Mouse (Mus musculus) Muller cell, postnatal 12 days (primary cell): ENCODE measurements around the gene Amz2.
"Not testable (repeated sequence)": the region's sequence is repeated elsewhere in the genome, so short reads cannot be mapped to it uniquely, and the experiment has no call there.

Experiments
- DNase-seq: peaks from one replicate; pipeline ENCODE4 v3.0.0-alpha.2; 2015; ENCODE audit errors: inconsistent ontology term

Amz2 gene

DNA sequence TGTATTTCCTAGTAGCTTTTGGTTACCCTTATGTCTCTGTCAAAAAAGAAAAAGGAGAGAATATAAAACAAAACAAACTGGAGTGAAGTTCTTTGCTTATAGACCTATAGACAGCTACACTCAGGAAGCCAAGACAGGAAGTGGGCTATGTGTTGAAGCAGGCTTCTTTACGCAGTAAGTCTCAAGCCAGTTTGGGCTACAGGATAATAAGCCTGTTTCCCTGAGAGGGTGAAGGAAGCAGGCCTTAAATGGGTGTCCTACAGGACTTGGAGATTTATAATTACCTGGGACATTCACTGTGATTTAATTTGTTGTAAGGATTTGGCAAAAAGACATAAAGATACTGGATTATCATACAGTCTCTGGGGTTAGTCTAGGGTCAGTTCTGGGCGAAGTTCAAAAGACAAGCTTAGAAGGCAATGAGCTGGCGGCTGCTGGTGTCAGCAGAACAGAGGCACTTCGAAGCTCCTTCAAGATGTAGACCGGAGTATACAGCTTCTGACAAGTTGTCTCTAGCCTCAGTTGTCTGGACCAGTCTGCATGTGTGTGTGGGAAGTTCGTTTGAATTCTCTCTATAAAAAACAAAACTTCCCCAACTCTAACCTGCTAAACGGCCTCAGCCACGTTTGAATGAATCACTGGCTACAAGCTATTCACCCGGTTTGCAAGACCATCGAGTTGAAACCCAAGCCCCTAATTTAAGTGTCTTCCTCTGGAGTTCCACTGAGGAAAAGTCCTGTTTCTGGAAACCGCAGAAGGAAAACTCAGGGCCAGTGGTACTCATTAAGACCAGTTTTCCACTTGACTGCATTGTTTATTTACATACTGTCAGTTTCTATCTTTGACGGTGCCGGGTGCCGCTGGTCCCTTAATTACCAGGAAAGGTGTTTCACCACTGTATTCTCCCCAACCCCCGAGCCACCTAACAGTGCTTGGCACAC lies 45.4 kb downstream of the Amz2 start:
- peak; percentile 72 for DNase-seq

DNA sequence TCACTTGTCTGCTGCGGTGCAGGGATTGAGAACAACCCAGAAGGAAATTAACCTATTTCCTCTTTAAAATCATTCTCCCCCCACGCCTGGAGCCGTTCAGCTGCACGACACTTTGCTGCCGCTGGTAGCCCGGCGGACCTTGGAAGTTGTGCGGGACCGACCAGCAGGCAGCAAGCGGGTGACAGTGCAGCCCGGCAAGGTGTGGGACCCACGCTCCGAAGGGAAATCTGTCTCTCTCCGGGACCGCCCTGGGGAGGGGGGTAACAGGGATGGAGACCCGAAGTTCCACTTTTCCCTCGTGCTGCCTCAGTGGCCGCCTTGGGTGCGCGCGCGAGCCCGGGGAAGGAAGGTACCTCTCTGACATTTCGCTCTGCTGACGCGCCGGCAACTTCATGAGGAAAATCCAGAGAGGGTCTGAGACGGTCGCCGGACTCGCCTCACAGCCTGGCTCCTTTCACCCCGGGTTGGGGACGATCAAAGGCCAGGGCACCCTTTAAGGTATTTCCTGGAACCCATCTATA lies 46.5 kb downstream of the Amz2 start:
- peak; percentile 56 for DNase-seq

DNA sequence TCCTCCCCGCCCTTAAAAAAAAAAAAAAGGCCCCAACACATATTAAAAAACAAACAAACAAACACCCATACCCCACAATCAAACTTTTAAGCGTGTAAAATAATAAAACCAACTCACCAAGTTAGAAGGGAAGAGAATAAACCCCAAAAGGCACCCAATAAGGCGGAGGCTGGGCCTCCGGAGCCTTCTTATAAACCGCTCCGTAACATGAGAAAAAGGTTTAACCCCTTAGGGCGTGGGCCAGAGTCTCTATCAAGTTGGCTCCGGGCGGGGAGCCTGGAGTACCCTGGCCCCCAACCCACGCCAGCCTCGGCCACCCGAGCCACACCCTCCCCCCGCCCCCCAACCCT lies 47.0 kb downstream of the Amz2 start:
- DNase-seq: no peak

DNA sequence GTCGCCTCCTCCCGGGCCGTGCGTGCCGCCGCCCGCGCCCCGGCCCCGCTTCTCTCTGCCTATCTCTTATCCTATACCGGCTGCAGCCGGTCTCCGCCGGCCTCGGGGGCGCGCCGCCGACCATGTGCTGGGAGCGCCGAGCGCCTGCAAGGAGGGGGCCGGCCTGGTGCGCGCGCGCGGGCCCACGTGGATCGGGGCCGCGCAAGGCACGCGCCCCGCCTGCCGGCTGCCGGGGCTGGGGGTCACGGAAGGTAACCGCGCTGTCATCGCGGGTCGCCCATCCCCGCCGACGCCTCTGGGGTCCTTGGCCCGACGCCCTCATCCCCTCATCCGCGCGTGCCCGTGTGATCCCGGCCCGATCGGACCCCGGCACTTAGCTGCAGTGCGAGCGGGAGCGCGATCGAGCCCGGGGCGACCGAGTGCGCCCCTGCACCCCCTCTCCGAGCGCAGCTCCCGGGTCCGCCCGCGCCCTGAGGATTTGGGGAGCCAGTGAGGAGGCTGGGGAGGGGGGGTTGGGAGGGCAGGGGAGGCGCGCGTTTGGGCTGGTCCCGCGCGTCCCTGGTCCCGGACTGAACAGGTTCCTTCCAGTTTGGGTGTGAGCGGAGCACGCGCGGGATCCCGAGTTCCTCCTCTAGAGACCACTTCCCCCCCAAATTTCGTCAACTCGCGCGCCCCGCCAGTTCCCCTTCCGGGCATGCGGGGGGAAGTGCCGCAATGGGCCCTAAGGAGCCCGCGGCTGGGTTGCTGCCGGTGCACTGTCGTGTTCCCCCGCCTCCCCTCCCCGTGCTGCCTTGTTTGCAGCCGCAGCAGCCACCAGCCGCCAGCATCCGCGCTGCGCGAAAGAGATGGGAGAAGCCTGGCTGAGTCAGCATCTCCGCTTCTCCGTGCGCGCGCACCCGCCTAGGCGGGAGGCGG lies 47.7 kb downstream of the Amz2 start, which contains the start of the genes Arsg and Slc16a6:
TSS of gene Arsg (plus strand) at position 204 of the 915 bp plus-strand sequence.
TSS of gene Slc16a6 (minus strand) at position 428 of the 915 bp plus-strand sequence.
- peak; percentile 94 for DNase-seq

DNA sequence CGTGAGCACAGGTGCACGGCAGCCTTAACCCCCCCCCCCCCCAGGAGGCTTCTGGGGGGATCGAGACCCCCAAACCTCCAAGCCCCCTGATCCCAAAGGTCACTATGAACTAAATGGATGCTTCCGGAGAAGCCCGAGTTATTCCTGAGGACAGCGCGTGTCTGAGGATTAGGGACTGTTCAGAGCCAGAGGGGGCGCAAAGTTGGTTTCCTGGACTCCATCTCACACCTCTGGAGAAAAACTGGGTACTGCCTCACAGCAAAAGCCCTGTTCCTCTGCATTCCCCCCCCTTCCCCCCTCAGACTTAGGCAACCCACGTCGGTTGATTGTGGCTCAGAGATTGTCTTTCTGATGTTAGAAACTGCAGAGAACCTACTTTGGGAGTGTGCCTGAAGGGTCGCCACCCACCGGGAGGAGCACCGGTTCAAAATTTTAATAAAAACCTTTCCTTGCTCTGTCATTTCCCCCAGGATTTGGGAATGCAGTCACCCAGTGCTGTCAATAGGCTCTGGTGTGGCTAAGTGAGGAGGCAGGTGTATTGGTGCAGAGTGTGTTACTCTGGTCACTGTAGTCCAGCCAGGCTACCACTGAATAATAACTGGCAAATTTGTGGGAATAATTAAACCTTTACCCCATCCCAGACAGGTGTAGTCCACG lies 48.5 kb downstream of the Amz2 start:
- DNase-seq: no peak

DNA sequence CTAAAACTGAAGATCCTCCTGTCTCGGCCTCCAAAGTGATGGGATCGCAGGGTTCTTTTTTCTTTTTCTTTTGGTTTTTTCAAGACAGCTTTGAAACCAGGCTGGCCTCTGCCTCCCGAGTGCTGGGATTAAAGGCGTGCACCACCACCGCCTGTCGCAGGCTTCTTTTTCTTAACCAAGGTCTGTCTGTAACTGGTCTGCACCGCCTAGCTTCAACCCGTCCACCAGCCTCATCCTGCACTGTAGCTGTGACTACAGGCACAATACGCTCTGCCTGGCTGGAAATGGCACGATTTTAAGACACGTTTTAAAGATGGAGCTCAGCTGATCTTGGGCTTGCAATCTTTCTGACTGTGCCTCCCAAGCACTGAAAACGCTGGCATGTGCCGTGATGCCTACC lies 49.1 kb downstream of the Amz2 start:
- DNase-seq: no peak

DNA sequence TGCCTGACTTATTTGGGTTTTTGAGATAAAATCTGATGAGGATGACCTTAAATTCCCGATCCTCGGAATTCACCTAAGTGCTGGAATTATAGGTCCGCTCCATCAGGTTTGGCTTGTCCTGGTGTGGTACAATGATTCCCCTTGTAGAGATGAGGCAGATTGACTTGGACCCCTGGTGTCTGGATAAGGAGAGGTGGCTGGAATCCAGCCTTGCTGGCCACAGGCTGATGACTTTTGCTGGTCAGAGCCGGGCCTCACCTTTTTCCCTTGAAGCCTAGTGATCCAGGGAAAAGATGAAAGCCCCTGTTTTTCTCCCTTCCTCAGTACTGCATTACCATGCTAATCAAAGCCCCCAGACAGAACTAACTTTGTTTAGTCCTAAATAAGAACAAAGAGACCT lies 50.0 kb downstream of the Amz2 start:
- no peak for DNase-seq

DNA sequence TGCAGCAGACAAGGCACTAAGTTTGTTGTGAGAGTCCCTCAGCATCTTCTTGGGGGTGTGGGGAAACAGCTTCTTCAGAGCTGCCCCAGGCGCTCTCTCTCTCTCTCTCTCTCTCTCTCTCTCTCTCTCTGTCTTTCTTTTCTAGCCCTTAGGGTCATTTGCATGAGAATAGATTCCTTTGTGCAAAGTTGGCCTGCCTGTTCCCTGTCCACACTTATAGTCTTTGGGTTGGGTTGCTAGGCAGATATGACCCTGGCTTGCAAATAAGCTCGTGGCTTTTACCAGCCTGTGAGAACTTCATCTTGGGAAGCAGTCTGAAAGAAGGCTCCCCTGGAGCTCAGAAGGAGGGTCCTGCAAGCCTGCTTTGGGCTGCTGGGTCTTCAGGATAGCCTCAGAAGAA lies 50.5 kb downstream of the Amz2 start:
- DNase-seq: peak; percentile 25

DNA sequence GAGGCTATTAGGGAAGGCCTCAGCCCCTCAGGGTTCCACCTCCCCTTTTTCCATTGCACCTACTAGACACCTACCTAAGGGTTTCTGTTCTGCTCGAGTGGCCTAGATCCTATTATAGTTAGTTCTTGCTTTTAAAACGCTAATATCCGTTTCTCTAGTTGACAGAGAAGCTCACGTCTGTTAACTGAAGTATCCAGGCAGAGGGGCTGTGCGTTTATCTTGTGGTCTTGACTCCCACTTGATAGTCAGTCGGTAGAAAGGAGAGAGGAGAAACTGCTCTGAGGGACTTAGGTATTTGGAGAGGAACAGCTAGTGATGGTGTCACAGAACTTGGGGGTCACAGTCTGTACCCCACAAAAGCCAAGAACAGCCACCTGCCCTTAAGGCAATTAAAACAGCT lies 50.9 kb downstream of the Amz2 start:
- no peak for DNase-seq

DNA sequence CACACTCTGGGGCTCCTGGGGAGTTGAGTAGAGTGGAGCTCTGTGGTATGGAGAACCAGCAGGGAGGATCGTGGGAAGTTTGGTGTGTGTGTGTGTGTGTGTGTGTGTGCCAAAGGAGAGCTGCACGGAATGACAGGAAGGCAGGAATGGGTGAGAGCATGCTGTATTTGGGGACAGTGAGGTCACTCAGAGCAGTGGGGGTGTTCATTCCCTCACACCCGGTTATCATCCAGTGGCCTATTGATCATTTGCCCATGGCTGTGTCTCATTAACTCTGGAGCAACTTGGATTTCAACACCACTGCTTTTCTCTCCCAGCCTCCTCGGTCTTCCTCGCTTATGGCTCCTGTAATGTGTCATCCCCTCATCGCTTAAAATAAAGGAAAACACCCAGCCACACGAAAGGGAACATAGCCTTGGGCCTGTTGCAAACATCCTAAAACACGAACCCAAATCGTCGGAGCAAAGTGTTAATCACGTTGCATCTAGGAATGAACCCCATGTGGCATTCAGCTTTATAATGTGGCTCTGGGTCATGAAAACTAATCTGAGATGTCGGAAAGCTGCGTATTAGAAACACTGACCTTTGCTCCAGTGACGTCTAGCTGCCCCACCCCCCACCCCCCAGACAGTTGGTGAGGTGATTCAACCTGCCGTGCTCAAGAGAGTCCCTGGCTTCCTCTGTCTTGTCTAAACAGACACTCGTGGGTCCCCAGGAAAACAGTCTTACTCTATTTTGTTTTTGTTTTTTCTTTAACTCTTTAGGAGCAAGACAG lies 52.0 kb downstream of the Amz2 start:
- peak; percentile 27 for DNase-seq

DNA sequence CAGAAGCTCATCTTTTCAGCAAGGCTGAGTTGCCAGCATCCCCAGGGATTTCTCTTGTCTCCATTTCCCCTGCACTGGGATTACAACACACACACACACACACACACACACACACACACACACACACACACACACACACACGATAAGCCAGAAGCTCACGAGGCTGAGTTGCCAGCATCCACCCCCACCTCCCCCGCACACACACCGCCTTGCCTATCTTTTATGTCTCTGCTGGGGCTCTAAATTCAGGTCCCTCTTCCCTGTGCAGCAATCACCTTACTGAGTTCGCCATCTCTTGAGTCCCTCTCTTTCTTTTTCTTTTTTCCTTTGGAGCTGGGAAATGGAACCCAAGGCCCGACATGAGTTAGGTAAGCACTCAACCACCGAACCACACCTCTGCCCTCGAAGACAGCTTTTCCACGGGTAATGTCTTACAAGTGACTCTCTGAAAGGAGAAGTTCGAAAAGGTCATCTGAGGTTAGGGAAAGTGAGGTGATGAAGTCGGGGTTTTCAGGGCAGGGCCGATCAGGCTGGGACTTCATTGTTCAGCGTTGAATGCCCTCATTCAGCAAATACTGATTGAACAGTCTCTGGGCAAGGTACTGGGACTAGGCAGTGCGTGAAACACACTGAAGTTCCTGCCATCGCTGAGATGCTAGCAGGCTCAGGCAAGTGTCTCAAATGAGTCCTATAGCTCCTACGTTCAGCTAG lies 54.0 kb downstream of the Amz2 start:
- no peak for DNase-seq

DNA sequence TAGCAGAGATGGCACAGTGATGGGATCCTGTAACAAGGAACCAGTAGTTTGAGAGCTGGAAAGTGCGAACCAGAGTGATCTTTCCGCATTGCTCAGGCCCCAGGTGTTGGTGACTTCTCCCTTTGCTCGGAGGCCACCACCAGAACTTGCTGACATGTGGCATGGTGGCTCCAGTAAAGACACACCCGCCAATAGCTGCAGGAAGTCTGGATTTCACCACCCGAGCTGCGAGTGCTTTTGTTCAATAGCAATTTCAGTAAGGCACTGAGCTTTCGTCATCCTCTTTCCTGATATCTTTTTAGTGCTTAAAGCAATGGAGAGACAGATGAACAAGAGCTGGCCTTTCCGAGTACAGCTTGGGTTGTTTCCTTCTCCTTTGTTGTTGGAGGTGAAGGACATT lies 54.7 kb downstream of the Amz2 start:
- no peak for DNase-seq

DNA sequence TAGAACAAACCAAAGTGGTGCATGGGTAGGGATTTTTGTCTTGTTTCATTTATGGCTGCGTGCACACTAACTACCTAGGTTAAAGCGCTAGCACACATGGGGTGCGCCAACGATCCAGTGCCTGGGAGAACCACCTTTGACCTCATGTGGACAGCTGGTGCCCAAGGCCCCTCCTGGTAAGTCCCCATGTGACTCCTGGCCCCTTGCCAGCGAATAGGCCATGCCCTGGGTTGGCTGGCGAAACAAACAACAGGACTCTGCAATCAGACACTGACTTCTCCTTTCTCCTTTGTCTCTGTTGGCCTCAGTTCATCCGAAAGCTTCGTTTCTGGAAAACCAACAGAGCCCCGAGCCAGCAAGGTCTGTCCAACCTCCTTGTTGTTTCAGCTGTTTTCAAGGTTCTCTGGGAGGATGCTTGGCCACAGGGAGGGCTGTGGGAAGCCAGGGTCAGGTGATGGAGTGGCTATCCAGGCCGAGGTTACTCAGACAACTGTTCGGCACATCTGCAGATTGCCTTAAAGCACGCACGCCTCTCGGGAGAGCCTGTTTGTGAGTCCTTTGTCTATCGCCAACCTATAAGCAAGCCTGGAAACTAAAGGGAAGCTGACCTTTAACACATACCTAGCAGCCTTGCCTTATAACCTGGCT lies 59.8 kb downstream of the Amz2 start:
- no peak for DNase-seq

DNA sequence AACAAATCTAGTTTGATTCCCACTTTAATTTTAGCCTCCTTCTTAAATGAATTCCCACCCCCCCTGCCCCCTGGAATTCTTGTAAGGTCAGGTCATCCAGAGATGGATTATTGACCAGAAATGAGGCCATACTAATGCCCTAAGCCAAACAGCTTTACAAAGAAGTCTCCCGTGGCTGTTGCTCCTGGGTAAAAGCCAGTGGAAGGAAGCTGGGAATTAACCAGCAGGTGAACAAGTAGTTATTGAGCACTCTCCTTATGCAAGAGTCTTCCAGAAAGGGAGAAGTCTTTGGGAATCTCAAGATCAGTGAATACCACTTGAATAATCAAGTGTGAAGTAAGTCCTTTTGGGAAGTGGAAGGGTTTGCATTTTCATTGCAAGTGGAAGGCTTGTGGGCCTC lies 61.4 kb downstream of the Amz2 start:
- DNase-seq: no peak

DNA sequence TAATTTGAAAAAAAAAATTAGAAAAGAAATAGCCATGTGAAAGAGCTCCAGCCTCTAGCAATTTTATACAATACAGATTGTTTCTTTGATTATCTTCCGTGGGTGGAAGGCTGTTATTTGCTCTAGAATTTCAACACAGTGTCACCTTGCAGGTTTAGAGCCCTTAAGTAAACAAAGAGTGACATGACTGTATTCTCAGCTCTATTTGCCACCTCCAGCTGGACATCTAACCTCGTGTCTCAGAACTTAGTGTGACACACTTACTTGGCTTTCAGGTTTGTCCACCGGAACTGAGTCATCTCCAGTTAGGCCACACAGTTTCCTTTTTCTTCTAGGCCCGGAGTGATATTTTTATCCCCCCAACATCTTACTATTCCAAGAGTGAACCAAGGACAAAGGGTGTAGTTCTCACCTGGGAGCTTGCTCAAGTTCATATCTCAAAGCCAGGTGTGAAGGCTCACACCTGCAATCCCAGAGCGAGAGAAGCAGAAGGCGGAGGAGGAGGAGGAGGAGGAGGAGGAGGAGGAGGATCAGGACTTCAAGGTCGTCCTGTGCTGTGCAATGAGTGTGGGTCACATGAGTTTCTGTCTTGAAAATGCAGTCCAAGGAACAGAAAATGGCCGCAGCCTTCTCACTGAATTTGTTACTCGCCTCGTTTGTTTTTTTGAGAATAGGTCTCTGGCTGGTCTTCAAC lies 62.4 kb downstream of the Amz2 start:
- no peak for DNase-seq

DNA sequence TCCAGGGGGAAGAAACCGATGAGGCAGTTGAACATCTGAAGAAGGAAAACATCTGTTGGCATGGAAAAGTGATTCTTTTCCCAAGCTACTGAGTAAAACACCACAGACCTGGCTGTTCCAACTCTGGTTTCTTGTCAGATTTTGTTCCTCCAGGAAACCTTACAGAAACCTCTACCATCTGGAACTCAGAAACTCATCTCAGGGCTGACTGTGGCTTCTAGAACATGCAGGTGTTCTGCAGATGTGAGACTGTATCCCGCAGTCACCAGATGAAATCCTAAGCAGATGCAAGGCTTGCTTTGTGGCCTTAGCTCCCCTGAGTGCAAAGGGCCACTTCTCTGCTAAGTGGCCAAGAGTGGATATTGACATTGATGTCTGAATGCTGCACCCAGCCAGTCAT lies 64.0 kb downstream of the Amz2 start:
- DNase-seq: no peak

DNA sequence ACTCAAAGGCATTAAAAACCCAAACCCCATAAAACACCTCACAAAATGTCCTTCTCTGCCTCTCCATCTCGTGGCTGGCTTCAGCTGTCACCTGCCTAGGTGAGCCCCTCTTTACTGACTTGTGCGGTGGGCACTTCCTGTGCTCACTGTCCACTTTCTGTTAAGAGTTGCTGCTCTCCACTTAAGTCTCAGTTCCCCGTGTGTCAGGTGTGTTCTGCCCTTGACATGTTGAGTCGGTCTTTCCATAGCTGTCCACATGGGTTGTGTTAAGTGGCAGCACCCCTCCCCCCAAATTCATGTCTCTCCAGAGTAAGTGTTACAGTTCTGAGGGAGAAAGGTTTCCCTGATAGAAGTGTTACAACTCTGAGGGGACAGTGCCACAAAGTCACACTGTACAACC lies 66.1 kb downstream of the Amz2 start:
- DNase-seq: no peak

DNA sequence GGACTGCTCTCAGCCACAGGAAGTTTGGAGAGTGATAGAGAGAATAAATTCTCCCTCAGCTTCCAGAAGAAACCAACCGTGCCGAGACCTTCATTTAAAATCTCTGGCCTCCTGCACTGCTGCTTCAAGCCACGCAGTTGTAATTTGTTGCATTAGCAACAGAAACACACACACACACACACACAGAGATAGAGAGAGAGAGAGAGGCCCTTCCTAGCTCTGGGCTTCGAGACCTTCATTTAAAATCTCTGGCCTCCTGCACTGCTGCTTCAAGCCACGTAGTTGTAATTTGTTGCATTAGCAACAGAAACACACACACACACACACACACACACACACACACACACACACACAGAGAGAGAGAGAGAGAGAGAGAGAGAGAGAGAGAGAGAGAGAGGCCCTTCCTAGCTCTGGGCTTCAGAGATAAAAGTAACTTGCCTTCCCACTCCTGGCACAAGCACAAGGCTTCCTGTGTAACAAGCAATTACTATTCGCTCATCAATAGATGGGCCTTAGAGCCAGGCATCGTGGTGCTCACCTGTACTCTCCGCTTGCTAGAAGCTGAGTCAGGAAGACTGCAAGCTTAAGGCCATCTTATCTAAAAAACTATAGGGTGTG lies 67.2 kb downstream of the Amz2 start:
- not testable (repeated sequence) for DNase-seq
